Mouse (Mus musculus) left cerebral cortex, adult 9 months (tissue): ENCODE measurements around the gene Larp4.

Source experiments
- DNase-seq, 2 experiments: peaks; one replicate each; pipeline ENCODE4 v3.0.0; 2022; ENCODE audit warnings: low spot score in 2 of 2

Larp4 gene

DNA sequence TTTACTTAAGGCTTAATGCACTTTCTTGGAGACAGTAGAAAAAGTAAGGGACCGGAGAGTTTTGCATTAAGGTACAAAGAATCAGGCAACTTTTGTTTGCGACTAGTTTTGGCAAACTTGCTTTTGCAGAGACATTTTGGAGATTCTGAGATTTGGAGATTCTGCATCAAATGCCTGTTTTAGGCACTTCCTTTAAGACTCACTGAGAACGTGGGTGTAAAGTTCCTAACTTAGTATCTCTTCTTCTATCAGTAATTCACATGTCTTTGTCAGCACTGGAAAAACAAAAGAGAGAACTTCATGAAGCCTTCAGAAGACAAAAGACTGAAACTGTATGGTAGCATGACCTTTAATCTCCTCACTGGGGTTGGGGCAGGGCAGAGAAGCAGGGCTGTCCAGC lies 87.8 kb downstream of the Larp4 start:
- DNase-seq = no peak

DNA sequence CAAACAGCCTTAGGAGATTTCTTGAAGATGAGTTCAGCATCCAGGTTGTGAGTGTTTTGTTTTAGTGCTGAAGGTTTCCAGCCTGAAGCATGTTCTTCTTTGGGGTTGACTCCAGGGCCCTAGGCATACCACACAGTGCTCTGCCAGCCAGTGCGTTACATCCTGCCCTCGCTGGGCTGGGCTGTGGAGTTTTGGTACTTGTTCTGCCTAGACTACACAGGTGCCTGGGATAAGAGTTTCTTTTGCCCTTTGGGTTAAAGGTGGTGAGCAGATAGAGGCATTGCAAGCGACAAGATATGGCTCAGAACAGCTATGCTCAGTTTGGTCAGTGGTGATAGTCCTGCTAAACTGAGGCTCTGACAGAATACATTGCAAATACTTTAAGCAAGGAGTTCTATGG lies 88.3 kb downstream of the Larp4 start:
- DNase-seq = no peak

DNA sequence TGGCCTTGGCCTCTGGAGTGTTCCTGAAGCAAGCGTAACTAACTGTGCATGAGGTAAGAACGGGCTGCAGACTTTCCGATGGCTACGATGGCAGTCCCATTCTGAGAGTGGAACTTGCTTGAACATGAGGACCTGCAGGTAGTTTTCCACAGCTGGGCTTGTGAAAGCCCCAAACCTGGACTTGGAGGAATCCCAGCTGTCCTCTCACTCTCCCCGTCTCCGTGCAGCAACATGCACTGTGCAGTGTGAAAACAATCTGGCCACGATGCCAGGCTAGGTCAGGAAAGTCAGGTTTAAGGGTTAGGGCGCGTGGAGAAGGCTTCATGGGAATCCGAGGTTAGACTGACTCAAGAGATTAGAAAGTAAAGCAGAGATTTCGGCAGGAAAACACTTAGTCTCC lies 89.0 kb downstream of the Larp4 start:
- no peak for DNase-seq

- no peak for DNase-seq
These were observed 89.9 kb downstream of the Larp4 start for GRCm38 (mm10) chr15:100059626-100060311.

DNA sequence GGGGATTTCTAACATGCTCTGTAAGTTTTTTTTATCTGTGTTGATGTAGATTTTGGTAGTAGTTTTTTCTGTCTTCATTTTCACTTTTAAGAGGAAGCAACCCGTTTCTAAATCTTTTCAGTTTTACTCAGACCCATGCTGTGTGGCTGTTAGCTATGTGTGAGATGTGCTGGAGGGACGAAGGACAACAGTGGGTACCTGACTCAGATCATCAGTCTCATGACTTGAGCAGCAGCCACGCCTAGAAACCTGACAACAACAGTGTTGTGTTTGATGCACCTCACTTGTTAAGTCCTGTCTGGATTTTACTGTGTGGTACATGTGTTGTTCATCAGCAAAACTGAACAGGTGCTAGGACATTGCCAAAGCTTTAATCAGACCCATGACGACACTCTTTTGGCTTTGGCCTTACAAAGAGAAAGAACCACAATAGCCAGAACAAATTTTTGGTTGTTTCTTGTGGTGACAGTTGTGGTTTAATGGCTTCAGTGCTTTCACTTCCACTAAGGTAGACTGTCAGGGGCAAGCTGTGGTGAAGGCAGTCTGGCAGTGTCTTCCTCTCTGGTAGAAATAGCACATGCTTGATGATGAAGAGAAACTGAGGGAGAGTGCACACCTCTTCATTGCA lies 90.8 kb downstream of the Larp4 start:
- no peak for DNase-seq

- no peak for DNase-seq
These were observed 91.5 kb downstream of the Larp4 start for GRCm38 (mm10) chr15:100061377-100061776.

GRCm38 (mm10) chr15:100063229-100063773 lies 93.4 kb downstream of the Larp4 start:
- no peak for DNase-seq
